Mouse (Mus musculus): ENCODE data around the gene AW822073.

- TF ChIP-seq CTCF (IDR thresholded peaks at IDR 0.05; ENCODE audit: low read depth) (no peak), EP300 (IDR thresholded peaks at IDR 0.05; ENCODE audit: low read depth) (no peak)
Observed at GRCm38 (mm10) chr10:58255213-58255892, 30.6 kb upstream of the AW822073 start, which contains the start of gene Gcc2.

All from liver, postnatal 0 days (tissue).